In genomic region chr17:39017184-39017583, GRCm38 (mm10) we compare ENCODE assay signal across 38 mouse cellular contexts. TPM values are rescaled to one million over a fixed set of nuclear protein-coding genes. Genes with fewer than 3 reads are reported as not detected.
DNase-seq lines count a peak whose midpoint lies in the region; ATAC-seq lines count a peak whose summit lies in the region.
"Had no signal": no experiment of that assay in that cellular context is flagged by ENCODE, and none has a peak within 500 bp of the region (broad histone marks: within the 10 kb centered on the region; RNA-seq: fewer than 3 reads in every experiment).

No protein-coding gene starts in this region.

- DNase-seq in heart, adult 11 months: peak; percentile 76
- peak; percentile 4 for DNase-seq in forebrain, embryonic 14.5 days (ENCODE audit: low spot score)
- no peak for DNase-seq in hindbrain, embryonic 14.5 days (ENCODE audit: low spot score)
- no peak for DNase-seq in layer of hippocampus, postnatal 25 days (ENCODE audit: extremely low spot score in 1 of 2, low spot score in 1 of 2)
- no peak for DNase-seq in embryonic facial prominence, embryonic 10.5 days (ENCODE audit: low spot score)
- DNase-seq: adrenal gland, postnatal 14 days; cerebellum, adult 11-12 months; cerebellum, postnatal 10 days; gastrocnemius, postnatal 10 days; kidney, adult 2 months; kidney, postnatal 10 days; layer of hippocampus, adult 9-11 months; lung, embryonic 14.5 days; lung, postnatal 14 days; right cerebral cortex, postnatal 14 days; thymus, postnatal 4 days had no signal

- 58% methylated on average over 14 of the region's 14 CpGs for WGBS in heart, embryonic 12.5 days
- WGBS in forebrain, embryonic 14.5 days: 33% methylated on average over 14 of the region's 14 CpGs
- 32% methylated on average over 14 of the region's 14 CpGs for WGBS in midbrain, embryonic 13.5 days
- 67% methylated on average over 14 of the region's 14 CpGs for WGBS in hindbrain, embryonic 14.5 days
- 55% methylated on average over 14 of the region's 14 CpGs for WGBS in embryonic facial prominence, embryonic 10.5 days

- no peak overlapping the region for H3K27ac ChIP-seq in heart, embryonic 12.5 days (ENCODE audit: poor library complexity, severe bottlenecking)
- no peak overlapping the region for H3K27ac ChIP-seq in forebrain, embryonic 14.5 days (ENCODE audit: low read depth, low read length)
- no peak overlapping the region for H3K27ac ChIP-seq in midbrain, embryonic 13.5 days
- no peak overlapping the region for H3K27ac ChIP-seq in hindbrain, embryonic 14.5 days
- no peak overlapping the region for H3K27ac ChIP-seq in embryonic facial prominence, embryonic 10.5 days (replicated peaks)
- H3K27ac ChIP-seq: embryonic facial prominence, embryonic 12.5 days; heart, embryonic 15.5 days; hindbrain, postnatal 0 days; intestine, embryonic 15.5 days; limb, embryonic 12.5 days; liver, embryonic 15.5 days; neural tube, embryonic 13.5 days had no signal

- H3K9ac ChIP-seq in heart, embryonic 12.5 days: no peak overlapping the region
- H3K9ac ChIP-seq in forebrain, embryonic 14.5 days (ENCODE audit: low read length): no peak overlapping the region
- no peak overlapping the region for H3K9ac ChIP-seq in midbrain, embryonic 13.5 days (replicated peaks)
- H3K9ac ChIP-seq in hindbrain, embryonic 14.5 days: no peak overlapping the region
- H3K9ac ChIP-seq: embryonic facial prominence, embryonic 12.5 days; heart, embryonic 15.5 days; intestine, embryonic 15.5 days; limb, embryonic 12.5 days; liver, embryonic 15.5 days; lung, embryonic 14.5 days; neural tube, embryonic 13.5 days had no signal

- H3K36me3 ChIP-seq in heart, embryonic 12.5 days: no peaks in the 10 kb centered on the region
- H3K36me3 ChIP-seq in forebrain, embryonic 14.5 days (ENCODE audit: control insufficient read depth, insufficient read depth, low read length): no peaks in the 10 kb centered on the region
- H3K36me3 ChIP-seq in midbrain, embryonic 13.5 days: no peaks in the 10 kb centered on the region
- no peaks in the 10 kb centered on the region for H3K36me3 ChIP-seq in hindbrain, embryonic 14.5 days (replicated peaks; ENCODE audit: control insufficient read depth, insufficient read depth)
- H3K36me3 ChIP-seq in embryonic facial prominence, embryonic 10.5 days (replicated peaks): no peaks in the 10 kb centered on the region
- H3K36me3 ChIP-seq: embryonic facial prominence, embryonic 12.5 days; heart, embryonic 15.5 days; intestine, embryonic 15.5 days; limb, embryonic 12.5 days; liver, embryonic 15.5 days; neural tube, embryonic 13.5 days had no signal

- H3K4me3 ChIP-seq in heart, embryonic 12.5 days: no peak overlapping the region
- no peak overlapping the region for H3K4me3 ChIP-seq in forebrain, embryonic 14.5 days (ENCODE audit: low read depth, low read length)
- H3K4me3 ChIP-seq in midbrain, embryonic 13.5 days (replicated peaks): peak overlapping the region; percentile 2; the same call in 1 of the 2 replicates
- H3K4me3 ChIP-seq in hindbrain, embryonic 14.5 days (replicated peaks; ENCODE audit: low read length): no peak overlapping the region
- no peak overlapping the region for H3K4me3 ChIP-seq in embryonic facial prominence, embryonic 10.5 days
- H3K4me3 ChIP-seq: embryonic facial prominence, embryonic 12.5 days; heart, embryonic 15.5 days; intestine, embryonic 15.5 days; limb, embryonic 12.5 days; liver, embryonic 15.5 days; neural tube, embryonic 13.5 days had no signal

- no peak for ATAC-seq in heart, embryonic 12.5 days (ENCODE audit: insufficient number of reproducible peaks, low FRiP score)
- no peak for ATAC-seq in forebrain, embryonic 14.5 days
- peak; percentile 84 for ATAC-seq in midbrain, embryonic 13.5 days
- no peak for ATAC-seq in hindbrain, embryonic 14.5 days (ENCODE audit: low FRiP score)
- ATAC-seq: CD4-positive, CD25-positive, alpha-beta regulatory T cell, adult 4 months; hindbrain, postnatal 0 days; intestine, embryonic 15.5 days had no signal

- no peak overlapping the region for H3K4me2 ChIP-seq in heart, embryonic 12.5 days
- H3K4me2 ChIP-seq in forebrain, embryonic 14.5 days (ENCODE audit: low read length): no peak overlapping the region
- peak overlapping the region; percentile 37 for H3K4me2 ChIP-seq in midbrain, embryonic 13.5 days (replicated peaks)
- no peak overlapping the region for H3K4me2 ChIP-seq in hindbrain, embryonic 14.5 days (replicated peaks)
- H3K4me2 ChIP-seq: embryonic facial prominence, embryonic 12.5 days; heart, embryonic 15.5 days; intestine, embryonic 15.5 days; limb, embryonic 12.5 days; liver, embryonic 15.5 days; lung, embryonic 14.5 days; neural tube, embryonic 13.5 days had no signal

- no peaks in the 10 kb centered on the region for H3K27me3 ChIP-seq in heart, embryonic 12.5 days (replicated peaks)
- no peaks in the 10 kb centered on the region for H3K27me3 ChIP-seq in forebrain, embryonic 14.5 days (replicated peaks; ENCODE audit: control insufficient read depth, insufficient read depth, low read length)
- no peaks in the 10 kb centered on the region for H3K27me3 ChIP-seq in midbrain, embryonic 13.5 days
- no peaks in the 10 kb centered on the region for H3K27me3 ChIP-seq in hindbrain, embryonic 14.5 days (ENCODE audit: control insufficient read depth, insufficient read depth, low read length)
- no peaks in the 10 kb centered on the region for H3K27me3 ChIP-seq in embryonic facial prominence, embryonic 10.5 days (replicated peaks; ENCODE audit: low read depth, poor library complexity, severe bottlenecking)
- H3K27me3 ChIP-seq: embryonic facial prominence, embryonic 12.5 days; heart, embryonic 15.5 days; intestine, embryonic 15.5 days; limb, embryonic 12.5 days; liver, embryonic 15.5 days; neural tube, embryonic 13.5 days had no signal

- H3K9me3 ChIP-seq in heart, embryonic 12.5 days (replicated peaks): peaks cover 15% of the 10 kb centered on the region
- no peaks in the 10 kb centered on the region for H3K9me3 ChIP-seq in forebrain, embryonic 14.5 days (replicated peaks; ENCODE audit: control insufficient read depth, low read length)
- H3K9me3 ChIP-seq in midbrain, embryonic 13.5 days: no peaks in the 10 kb centered on the region
- H3K9me3 ChIP-seq in hindbrain, embryonic 14.5 days (ENCODE audit: control insufficient read depth, low read length): 0 out of 2 replicates have a peak, but pooled peaks cover 4% of the 10 kb centered on the region
- H3K9me3 ChIP-seq in embryonic facial prominence, embryonic 10.5 days: peaks cover 12% of the 10 kb centered on the region; the same call in 1 of the 2 replicates
- H3K9me3 ChIP-seq: intestine, embryonic 15.5 days; liver, embryonic 15.5 days had no signal

- H3K4me1 ChIP-seq in heart, embryonic 12.5 days (replicated peaks): no peaks in the 10 kb centered on the region
- H3K4me1 ChIP-seq in forebrain, embryonic 14.5 days (ENCODE audit: control insufficient read depth, insufficient read depth, low read length): no peaks in the 10 kb centered on the region
- no peaks in the 10 kb centered on the region for H3K4me1 ChIP-seq in midbrain, embryonic 13.5 days (replicated peaks)
- H3K4me1 ChIP-seq in hindbrain, embryonic 14.5 days (replicated peaks; ENCODE audit: control insufficient read depth, insufficient read depth, low read length): no peaks in the 10 kb centered on the region
- H3K4me1 ChIP-seq in embryonic facial prominence, embryonic 10.5 days: no peaks in the 10 kb centered on the region
- H3K4me1 ChIP-seq: embryonic facial prominence, embryonic 12.5 days; heart, embryonic 15.5 days; intestine, embryonic 15.5 days; limb, embryonic 12.5 days; liver, embryonic 15.5 days; neural tube, embryonic 13.5 days had no signal

RNA-seq across cellular contexts. Expression of gene Esp24, which starts 19.3 kb away (rescaled TPM):
- polyA plus RNA-seq in heart, embryonic 12.5 days (2016; fragmentation: Nextera tagmentation; extraction: Ambion mirVana): not detected in 2 replicates
- not detected in 2 replicates for polyA plus RNA-seq in forebrain, embryonic 14.5 days (2014; fragmentation: Nextera tagmentation; extraction: Ambion mirVana)
- polyA plus RNA-seq in midbrain, embryonic 13.5 days (2015; fragmentation: Nextera tagmentation; extraction: Ambion mirVana): not detected in 2 replicates
- not detected in 2 replicates for polyA plus RNA-seq in hindbrain, embryonic 14.5 days (2014; fragmentation: Nextera tagmentation; extraction: Ambion mirVana)
- total RNA-seq in layer of hippocampus, postnatal 25 days (2021): not detected
- not detected in 2 replicates for polyA plus RNA-seq in embryonic facial prominence, embryonic 10.5 days (2016; fragmentation: Nextera tagmentation; extraction: Ambion mirVana)
- total RNA-seq: adrenal gland, postnatal 14 days; gastrocnemius, postnatal 10 days; heart, postnatal 25 days; hindbrain, postnatal 0 days; left cerebral cortex, adult 18-20 months; left cerebral cortex, postnatal 14 days; liver, adult 2 months had no signal
- polyA plus RNA-seq: CD4-positive, CD25-positive, alpha-beta regulatory T cell, adult 4 months; cortical plate, adult 2 months; embryonic facial prominence, embryonic 12.5 days; gonadal fat pad, adult 2 months; heart, embryonic 15.5 days; hindbrain, embryonic 11.5 days; hindbrain, postnatal 0 days; intestine, embryonic 15.5 days; kidney, adult 2 months; large intestine, adult 2 months; limb, embryonic 12.5 days; liver, adult 2 months; liver, embryonic 15.5 days; lung, embryonic 14.5 days; neural tube, embryonic 13.5 days; small intestine, adult 2 months; stomach, embryonic 14.5 days; testis, adult 2 months; thymus, postnatal 0 days had no signal

RNA-seq across cellular contexts. Expression of gene Gm21903, which starts 26.0 kb away (rescaled TPM):
- polyA plus RNA-seq in heart, embryonic 12.5 days (2016; fragmentation: Nextera tagmentation; extraction: Ambion mirVana): not detected in 2 replicates
- polyA plus RNA-seq in forebrain, embryonic 14.5 days (2014; fragmentation: Nextera tagmentation; extraction: Ambion mirVana): not detected in 2 replicates
- not detected in 2 replicates for polyA plus RNA-seq in midbrain, embryonic 13.5 days (2015; fragmentation: Nextera tagmentation; extraction: Ambion mirVana)
- polyA plus RNA-seq in hindbrain, embryonic 14.5 days (2014; fragmentation: Nextera tagmentation; extraction: Ambion mirVana): not detected in 2 replicates
- total RNA-seq in layer of hippocampus, postnatal 25 days (2021): not detected
- not detected in 2 replicates for polyA plus RNA-seq in embryonic facial prominence, embryonic 10.5 days (2016; fragmentation: Nextera tagmentation; extraction: Ambion mirVana)
- total RNA-seq: adrenal gland, postnatal 14 days; gastrocnemius, postnatal 10 days; heart, postnatal 25 days; hindbrain, postnatal 0 days; left cerebral cortex, adult 18-20 months; left cerebral cortex, postnatal 14 days; liver, adult 2 months had no signal
- polyA plus RNA-seq: CD4-positive, CD25-positive, alpha-beta regulatory T cell, adult 4 months; cortical plate, adult 2 months; embryonic facial prominence, embryonic 12.5 days; gonadal fat pad, adult 2 months; heart, embryonic 15.5 days; hindbrain, embryonic 11.5 days; hindbrain, postnatal 0 days; intestine, embryonic 15.5 days; kidney, adult 2 months; large intestine, adult 2 months; limb, embryonic 12.5 days; liver, adult 2 months; liver, embryonic 15.5 days; lung, embryonic 14.5 days; neural tube, embryonic 13.5 days; small intestine, adult 2 months; stomach, embryonic 14.5 days; testis, adult 2 months; thymus, postnatal 0 days had no signal

RNA-seq across cellular contexts. Expression of gene Esp23, which starts 59.7 kb away (rescaled TPM):
- polyA plus RNA-seq in heart, embryonic 12.5 days (2016; fragmentation: Nextera tagmentation; extraction: Ambion mirVana): not detected in 2 replicates
- polyA plus RNA-seq in forebrain, embryonic 14.5 days (2014; fragmentation: Nextera tagmentation; extraction: Ambion mirVana): not detected in 2 replicates
- not detected in 2 replicates for polyA plus RNA-seq in midbrain, embryonic 13.5 days (2015; fragmentation: Nextera tagmentation; extraction: Ambion mirVana)
- polyA plus RNA-seq in hindbrain, embryonic 14.5 days (2014; fragmentation: Nextera tagmentation; extraction: Ambion mirVana): not detected in 2 replicates
- not detected for total RNA-seq in layer of hippocampus, postnatal 25 days (2021)
- polyA plus RNA-seq in embryonic facial prominence, embryonic 10.5 days (2016; fragmentation: Nextera tagmentation; extraction: Ambion mirVana): not detected in 2 replicates
- total RNA-seq: adrenal gland, postnatal 14 days; gastrocnemius, postnatal 10 days; heart, postnatal 25 days; hindbrain, postnatal 0 days; left cerebral cortex, adult 18-20 months; left cerebral cortex, postnatal 14 days; liver, adult 2 months had no signal
- polyA plus RNA-seq: CD4-positive, CD25-positive, alpha-beta regulatory T cell, adult 4 months; cortical plate, adult 2 months; embryonic facial prominence, embryonic 12.5 days; gonadal fat pad, adult 2 months; heart, embryonic 15.5 days; hindbrain, embryonic 11.5 days; hindbrain, postnatal 0 days; intestine, embryonic 15.5 days; kidney, adult 2 months; large intestine, adult 2 months; limb, embryonic 12.5 days; liver, adult 2 months; liver, embryonic 15.5 days; lung, embryonic 14.5 days; neural tube, embryonic 13.5 days; small intestine, adult 2 months; stomach, embryonic 14.5 days; testis, adult 2 months; thymus, postnatal 0 days had no signal

Comparison
In these comparisons a context has a peak if more than half of its experiments do, and no peak if none do; other contexts are left out.
1. DNase-seq: peak in heart, adult 11 months (single experiment) and forebrain, embryonic 14.5 days (single experiment); none in hindbrain, embryonic 14.5 days (single experiment), layer of hippocampus, postnatal 25 days (0 of 2) and embryonic facial prominence, embryonic 10.5 days (single experiment).